Mouse (Mus musculus): ENCODE data around the gene Endou. TPM values are rescaled to one million over a fixed set of nuclear protein-coding genes. Genes with fewer than 3 reads are reported as not detected.
"Not testable (repeated sequence)": the region's sequence is repeated elsewhere in the genome, so short reads cannot be mapped to it uniquely, and the experiment has no call there.

Gene Endou
- polyA plus RNA-seq, 1 experiment from 2014 or later: 0.11 TPM

- H3K27me3 ChIP-seq (replicated peaks; ENCODE audit: control insufficient read depth, insufficient read depth, low read length): no peaks in the 10 kb centered on the region
- H3K4me2 ChIP-seq (ENCODE audit: low read length): no peak overlapping the region
- WGBS: 89% methylated on average over 7 of the region's 7 CpGs
- DNase-seq (ENCODE audit: low spot score): peak; percentile 39
- no peak overlapping the region for H3K4me3 ChIP-seq (ENCODE audit: low read depth, low read length)
- H3K4me1 ChIP-seq (ENCODE audit: control insufficient read depth, insufficient read depth, low read length): peaks cover 19% of the 10 kb centered on the region
- no peaks in the 10 kb centered on the region for H3K9me3 ChIP-seq (replicated peaks; ENCODE audit: control insufficient read depth, low read length)
- H3K27ac ChIP-seq (ENCODE audit: low read depth, low read length): peak overlapping the region; percentile 94
- H3K9ac ChIP-seq (ENCODE audit: low read length): no peak overlapping the region
- no peak for ATAC-seq
- peaks cover 43% of the 10 kb centered on the region for H3K36me3 ChIP-seq (ENCODE audit: control insufficient read depth, insufficient read depth, low read length)
Measured at GRCm38 (mm10) chr15:97673256-97674000, 57.7 kb downstream of the Endou start.

- ATAC-seq (peak; percentile 88), DNase-seq (ENCODE audit: low spot score) (peak; percentile 95)
- H3K27me3 ChIP-seq (replicated peaks; ENCODE audit: control insufficient read depth, insufficient read depth, low read length): no peaks in the 10 kb centered on the region
- peak overlapping the region; percentile 94 for H3K27ac ChIP-seq (ENCODE audit: low read depth, low read length)
- H3K4me1 ChIP-seq (ENCODE audit: control insufficient read depth, insufficient read depth, low read length): peaks cover 19% of the 10 kb centered on the region
- WGBS: 23% methylated on average over 9 of the region's 9 CpGs
- H3K4me3 ChIP-seq (ENCODE audit: low read depth, low read length): no peak overlapping the region
- H3K36me3 ChIP-seq (ENCODE audit: control insufficient read depth, insufficient read depth, low read length): peaks cover 32% of the 10 kb centered on the region
- peak overlapping the region; percentile 25; the same call in 1 of the 2 replicates for H3K9ac ChIP-seq (ENCODE audit: low read length)
- H3K9me3 ChIP-seq (replicated peaks; ENCODE audit: control insufficient read depth, low read length): no peaks in the 10 kb centered on the region
- H3K4me2 ChIP-seq (ENCODE audit: low read length): peak overlapping the region; percentile 34
Measured at GRCm38 (mm10) chr15:97672211-97672765, 58.9 kb downstream of the Endou start.

- Histone ChIP-seq H3K9me3 (replicated peaks; ENCODE audit: control insufficient read depth, low read length) (no peaks in the 10 kb centered on the region), H3K9ac (ENCODE audit: low read length) (no peak overlapping the region), H3K27ac (ENCODE audit: low read depth, low read length) (no peak overlapping the region), H3K27me3 (replicated peaks; ENCODE audit: control insufficient read depth, insufficient read depth, low read length) (no peaks in the 10 kb centered on the region), H3K4me1 (ENCODE audit: control insufficient read depth, insufficient read depth, low read length) (peaks cover 19% of the 10 kb centered on the region), H3K4me3 (ENCODE audit: low read depth, low read length) (no peak overlapping the region), H3K4me2 (ENCODE audit: low read length) (no peak overlapping the region), H3K36me3 (ENCODE audit: control insufficient read depth, insufficient read depth, low read length) (peaks cover 14% of the 10 kb centered on the region)
- ATAC-seq (no peak), DNase-seq (ENCODE audit: low spot score) (no peak)
- WGBS: 77% methylated on average over 6 of the region's 6 CpGs
Measured at GRCm38 (mm10) chr15:97670554-97670953, 60.6 kb downstream of the Endou start.

DNA sequence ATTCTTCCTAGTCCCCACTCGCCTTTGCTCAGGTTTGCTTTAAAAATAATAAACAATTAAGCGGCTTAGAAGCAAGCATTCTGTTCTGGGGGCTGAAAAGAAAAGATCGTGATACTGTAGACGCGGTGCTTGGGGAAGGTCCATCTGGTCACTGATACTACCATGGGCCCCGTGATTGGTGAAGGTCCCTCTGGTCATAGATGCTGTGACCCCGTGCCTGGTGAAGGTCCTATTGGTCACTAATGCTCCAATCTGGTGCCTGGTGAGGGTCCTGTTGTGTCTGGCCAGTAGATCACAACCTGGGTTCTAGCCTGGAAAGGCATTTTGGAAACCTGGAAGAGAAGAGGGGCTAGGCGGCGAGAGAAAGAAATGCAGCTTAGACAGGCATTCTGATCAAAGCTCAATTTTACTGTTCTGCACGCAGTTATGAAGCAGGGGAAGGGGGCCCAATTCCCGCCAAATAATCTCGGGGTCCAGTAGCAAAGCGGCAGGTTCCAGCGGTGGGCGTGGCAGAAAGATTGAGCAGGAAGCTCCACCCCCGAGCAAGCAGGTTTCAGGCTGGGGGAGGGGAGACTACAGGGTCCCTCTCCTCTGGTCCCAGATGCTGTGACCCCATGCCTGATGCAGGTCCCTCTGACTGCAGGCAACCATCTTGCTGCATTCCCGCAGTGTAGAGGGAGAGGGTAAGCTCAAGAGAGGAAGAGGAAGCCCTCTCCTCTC, 62.8 kb downstream of the Endou start:
- not testable (repeated sequence) for DNase-seq (ENCODE audit: low spot score); H3K27me3 ChIP-seq (replicated peaks; ENCODE audit: control insufficient read depth, insufficient read depth, low read length)
- H3K27ac ChIP-seq (ENCODE audit: low read depth, low read length): 0 out of 2 replicates have a peak overlapping the region, but pooled peaks have one; percentile 9

DNA sequence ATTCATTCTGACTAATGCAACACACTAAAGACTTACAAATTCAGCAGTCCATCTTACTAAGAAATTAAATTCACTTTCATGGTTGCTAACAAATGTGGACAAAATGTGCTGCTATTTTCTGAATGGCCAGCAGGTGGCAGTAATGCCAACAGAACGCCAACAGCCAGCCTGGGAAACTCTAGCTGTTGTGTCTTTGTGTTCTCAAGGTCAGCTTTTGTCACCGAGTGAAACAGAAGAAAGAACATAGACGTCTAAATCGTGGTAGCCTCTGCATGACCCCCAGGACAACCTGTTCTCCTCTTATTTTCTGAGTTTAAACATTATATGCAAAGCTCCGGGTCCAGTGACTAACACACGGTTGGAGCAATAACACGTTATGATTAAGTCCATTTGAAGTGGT, 63.7 kb downstream of the Endou start:
- DNase-seq (ENCODE audit: low spot score): peak; percentile 91
- H3K36me3 ChIP-seq (ENCODE audit: control insufficient read depth, insufficient read depth, low read length): no peaks in the 10 kb centered on the region
- ATAC-seq: no peak
- 31% methylated on average over 7 of the region's 7 CpGs for WGBS
- H3K4me3 ChIP-seq (ENCODE audit: low read depth, low read length): no peak overlapping the region
- H3K27me3 ChIP-seq (replicated peaks; ENCODE audit: control insufficient read depth, insufficient read depth, low read length): no peaks in the 10 kb centered on the region
- no peak overlapping the region; the same call in 1 of the 2 replicates for H3K9ac ChIP-seq (ENCODE audit: low read length)
- H3K9me3 ChIP-seq (replicated peaks; ENCODE audit: control insufficient read depth, low read length): no peaks in the 10 kb centered on the region
- no peak overlapping the region; the same call in 1 of the 2 replicates for H3K4me2 ChIP-seq (ENCODE audit: low read length)
- H3K4me1 ChIP-seq (ENCODE audit: control insufficient read depth, insufficient read depth, low read length): peaks cover 12% of the 10 kb centered on the region
- H3K27ac ChIP-seq (ENCODE audit: low read depth, low read length): 0 out of 2 replicates have a peak overlapping the region, but pooled peaks have one; percentile 9

More for the DNA sequence above, 62.8 kb downstream of the Endou start:
- WGBS: 71% methylated on average over 17 of the region's 17 CpGs
- not testable (repeated sequence) for H3K36me3 ChIP-seq (ENCODE audit: control insufficient read depth, insufficient read depth, low read length); H3K9me3 ChIP-seq (replicated peaks; ENCODE audit: control insufficient read depth, low read length); ATAC-seq; H3K4me2 ChIP-seq (ENCODE audit: low read length); H3K4me3 ChIP-seq (ENCODE audit: low read depth, low read length); H3K9ac ChIP-seq (ENCODE audit: low read length)
- peaks cover 19% of the 10 kb centered on the region for H3K4me1 ChIP-seq (ENCODE audit: control insufficient read depth, insufficient read depth, low read length)

DNA sequence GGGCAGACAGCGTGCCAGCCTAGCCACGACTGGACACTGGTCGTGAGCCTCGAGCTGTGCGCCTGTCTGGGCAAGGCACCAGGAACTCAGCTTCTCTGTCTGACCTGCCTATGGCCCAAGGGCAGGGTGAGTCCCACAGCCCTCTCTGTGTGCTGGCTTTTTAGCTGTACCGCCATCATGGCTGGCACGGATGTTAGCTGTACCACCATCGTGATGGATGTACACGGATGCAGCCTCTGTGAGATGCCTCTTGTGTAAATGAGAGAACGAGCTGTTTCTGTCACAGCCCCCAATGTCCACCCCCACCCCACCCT, 64.7 kb downstream of the Endou start:
- DNase-seq (ENCODE audit: low spot score) (no peak), ATAC-seq (no peak)
- Histone ChIP-seq H3K27me3 (replicated peaks; ENCODE audit: control insufficient read depth, insufficient read depth, low read length) (no peaks in the 10 kb centered on the region), H3K4me2 (ENCODE audit: low read length) (no peak overlapping the region), H3K27ac (ENCODE audit: low read depth, low read length) (no peak overlapping the region), H3K4me3 (ENCODE audit: low read depth, low read length) (no peak overlapping the region), H3K9me3 (replicated peaks; ENCODE audit: control insufficient read depth, low read length) (no peaks in the 10 kb centered on the region), H3K9ac (ENCODE audit: low read length) (no peak overlapping the region), H3K4me1 (ENCODE audit: control insufficient read depth, insufficient read depth, low read length) (peaks cover 2% of the 10 kb centered on the region), H3K36me3 (ENCODE audit: control insufficient read depth, insufficient read depth, low read length) (no peaks in the 10 kb centered on the region)
- 94% methylated on average over 10 of the region's 10 CpGs for WGBS

DNA sequence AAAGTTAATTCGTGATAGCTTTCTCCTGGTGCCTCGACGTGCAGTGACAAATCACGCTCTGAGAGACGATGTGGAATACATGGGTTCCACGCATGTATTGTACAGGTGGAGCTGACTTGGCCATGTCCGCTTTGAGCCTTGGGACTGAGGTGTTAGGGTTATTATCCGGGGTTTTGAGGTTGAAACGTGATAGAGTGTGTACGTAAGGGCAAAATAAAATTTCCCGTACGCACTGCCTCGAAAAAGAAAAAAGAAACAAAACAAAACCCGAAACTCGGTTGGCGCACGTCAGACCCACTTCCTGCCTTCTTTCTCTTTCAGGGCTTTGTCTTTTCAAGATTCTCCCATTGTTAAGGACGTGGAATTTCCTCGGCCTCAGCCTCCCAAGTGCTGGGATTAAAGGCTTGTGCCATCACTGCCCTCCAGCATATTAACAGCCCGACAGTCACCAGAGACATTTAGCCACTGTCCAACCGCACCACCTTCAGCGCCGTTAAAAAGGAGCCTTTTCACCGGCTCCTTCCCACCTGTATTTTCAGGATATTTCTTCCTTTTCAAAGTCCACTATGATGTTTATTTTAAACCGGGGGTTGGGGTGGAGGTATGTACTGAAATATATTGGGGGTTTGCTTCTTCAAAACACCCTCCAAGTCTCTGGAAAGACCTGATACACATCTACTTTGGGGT, 65.2 kb downstream of the Endou start:
- H3K9ac ChIP-seq (ENCODE audit: low read length): no peak overlapping the region
- H3K4me2 ChIP-seq (ENCODE audit: low read length): no peak overlapping the region
- H3K4me1 ChIP-seq (ENCODE audit: control insufficient read depth, insufficient read depth, low read length): no peaks in the 10 kb centered on the region
- DNase-seq (ENCODE audit: low spot score) (no peak), ATAC-seq (no peak)
- 75% methylated on average over 25 of the region's 25 CpGs for WGBS
- no peak overlapping the region for H3K4me3 ChIP-seq (ENCODE audit: low read depth, low read length)
- H3K9me3 ChIP-seq (replicated peaks; ENCODE audit: control insufficient read depth, low read length): no peaks in the 10 kb centered on the region
- H3K27ac ChIP-seq (ENCODE audit: low read depth, low read length): no peak overlapping the region
- no peaks in the 10 kb centered on the region for H3K27me3 ChIP-seq (replicated peaks; ENCODE audit: control insufficient read depth, insufficient read depth, low read length)
- no peaks in the 10 kb centered on the region for H3K36me3 ChIP-seq (ENCODE audit: control insufficient read depth, insufficient read depth, low read length)

DNA sequence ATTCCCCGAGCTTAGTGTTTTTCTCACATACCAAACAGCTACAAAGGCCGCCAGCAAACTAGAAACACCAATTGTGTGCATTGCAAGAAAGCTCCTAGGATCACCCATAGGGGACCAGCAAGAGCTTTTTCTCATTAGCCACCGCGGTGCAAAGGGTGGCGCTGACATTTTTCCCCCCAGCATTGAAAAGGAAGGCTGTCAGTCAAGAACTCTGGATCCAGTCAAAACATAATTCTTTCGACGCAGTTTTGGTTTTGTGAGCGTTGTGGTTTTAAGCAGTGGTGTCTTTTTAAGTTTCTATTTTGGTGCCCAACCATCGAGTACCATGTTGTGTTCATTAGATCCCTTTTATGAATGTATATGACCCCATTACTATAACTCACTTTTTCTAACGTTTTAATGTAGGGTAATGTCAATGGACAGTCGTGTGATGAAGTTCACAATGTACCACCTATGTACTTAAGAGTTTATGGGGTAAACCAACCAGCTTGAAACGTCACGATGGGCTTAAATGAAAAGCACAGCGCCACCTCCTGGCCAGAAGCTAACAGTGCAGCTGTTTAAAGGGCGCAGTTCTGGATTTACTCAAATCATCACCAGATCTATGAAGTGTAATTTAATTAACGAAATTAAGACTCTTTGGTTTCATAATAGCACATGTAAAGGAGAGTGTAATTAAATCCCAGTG, 66.0 kb downstream of the Endou start:
- no peaks in the 10 kb centered on the region for H3K27me3 ChIP-seq (replicated peaks; ENCODE audit: control insufficient read depth, insufficient read depth, low read length)
- H3K27ac ChIP-seq (ENCODE audit: low read depth, low read length): no peak overlapping the region
- no peak overlapping the region for H3K4me2 ChIP-seq (ENCODE audit: low read length)
- 63% methylated on average over 16 of the region's 16 CpGs for WGBS
- no peak overlapping the region for H3K9ac ChIP-seq (ENCODE audit: low read length)
- H3K4me3 ChIP-seq (ENCODE audit: low read depth, low read length): no peak overlapping the region
- DNase-seq (ENCODE audit: low spot score): peak; percentile 56
- H3K4me1 ChIP-seq (ENCODE audit: control insufficient read depth, insufficient read depth, low read length): no peaks in the 10 kb centered on the region
- no peaks in the 10 kb centered on the region for H3K36me3 ChIP-seq (ENCODE audit: control insufficient read depth, insufficient read depth, low read length)
- no peaks in the 10 kb centered on the region for H3K9me3 ChIP-seq (replicated peaks; ENCODE audit: control insufficient read depth, low read length)
- ATAC-seq: no peak
